Mouse (Mus musculus): ENCODE data around the gene C2cd3.
A peak's percentile ranks its signal among the peaks of the same experiment; 100 is the strongest.
"Not testable (repeated sequence)": the region's sequence is repeated elsewhere in the genome, so short reads cannot be mapped to it uniquely, and the experiment has no call there.

C2cd3 gene

GRCm38 (mm10) chr7:100471407-100471797 lies 99.4 kb downstream of the C2cd3 start:
- no peak for DNase-seq (ENCODE audit: low read depth)

GRCm38 (mm10) chr7:100472777-100473176 lies 100.7 kb downstream of the C2cd3 start, which contains the start of gene Ucp3:
Gene Ucp3, plus strand, starts transcription at chr7:100472990.
- DNase-seq (ENCODE audit: low read depth), result no peak

- no peak for DNase-seq (ENCODE audit: low read depth)
These were observed 101.9 kb downstream of the C2cd3 start for GRCm38 (mm10) chr7:100473846-100474454.

GRCm38 (mm10) chr7:100474680-100475079 lies 102.6 kb downstream of the C2cd3 start:
- DNase-seq (ENCODE audit: low read depth), result peak; percentile 70

- no peak for DNase-seq (ENCODE audit: low read depth)
These were observed 107.2 kb downstream of the C2cd3 start for GRCm38 (mm10) chr7:100479100-100479822.

- no peak for DNase-seq (ENCODE audit: low read depth)
These were observed 107.8 kb downstream of the C2cd3 start for GRCm38 (mm10) chr7:100479823-100480164.

GRCm38 (mm10) chr7:100480175-100480574 lies 108.1 kb downstream of the C2cd3 start:
- DNase-seq (ENCODE audit: low read depth), result no peak

GRCm38 (mm10) chr7:100482046-100482445 lies 110.0 kb downstream of the C2cd3 start:
- DNase-seq (ENCODE audit: low read depth), result not testable (repeated sequence)

- DNase-seq (ENCODE audit: low read depth), result peak; percentile 80
These were observed 112.5 kb downstream of the C2cd3 start for GRCm38 (mm10) chr7:100484493-100484892.

- no peak for DNase-seq (ENCODE audit: low read depth)
These were observed 115.3 kb downstream of the C2cd3 start for GRCm38 (mm10) chr7:100487301-100487700.

GRCm38 (mm10) chr7:100488474-100489048 lies 116.5 kb downstream of the C2cd3 start:
- DNase-seq (ENCODE audit: low read depth), result peak; percentile 56

GRCm38 (mm10) chr7:100492391-100493116 lies 120.5 kb downstream of the C2cd3 start:
- DNase-seq (ENCODE audit: low read depth), result no peak

- DNase-seq (ENCODE audit: low read depth), result peak; percentile 65
These were observed 121.1 kb downstream of the C2cd3 start, which contains the start of gene Ucp2 for GRCm38 (mm10) chr7:100493117-100493483. Gene Ucp2, plus strand, starts transcription at chr7:100493337.

GRCm38 (mm10) chr7:100493484-100494414 lies 121.7 kb downstream of the C2cd3 start:
- peak; percentile 89 for DNase-seq (ENCODE audit: low read depth)

- no peak for DNase-seq (ENCODE audit: low read depth)
These were observed 122.4 kb downstream of the C2cd3 start for GRCm38 (mm10) chr7:100494415-100494831.

- peak; percentile 58 for DNase-seq (ENCODE audit: low read depth)
These were observed 123.0 kb downstream of the C2cd3 start for GRCm38 (mm10) chr7:100495042-100495441.

GRCm38 (mm10) chr7:100495581-100496251 lies 123.7 kb downstream of the C2cd3 start:
- no peak for DNase-seq (ENCODE audit: low read depth)

- DNase-seq (ENCODE audit: low read depth), result no peak
These were observed 124.3 kb downstream of the C2cd3 start for GRCm38 (mm10) chr7:100496371-100496770.

GRCm38 (mm10) chr7:100496791-100497190 lies 124.8 kb downstream of the C2cd3 start:
- no peak for DNase-seq (ENCODE audit: low read depth)

GRCm38 (mm10) chr7:100497402-100497801 lies 125.4 kb downstream of the C2cd3 start:
- DNase-seq (ENCODE audit: low read depth), result no peak

GRCm38 (mm10) chr7:100497982-100498381 lies 125.9 kb downstream of the C2cd3 start:
- DNase-seq (ENCODE audit: low read depth), result no peak

Data from NIH3T3 (cell line).